Mouse (Mus musculus) bone marrow, adult 2 months (tissue): ENCODE data around the gene Il10.

Source experiments
- CTCF ChIP-seq: fragments of 200-500 bp; IDR thresholded peaks from 2 replicates; pipeline ENCODE4 v1.5.1; 2011; ENCODE audit warnings: low read length, control low read depth; ENCODE audit not compliant: control insufficient read depth, insufficient read depth
- POLR2A ChIP-seq: fragments of 200-500 bp; IDR thresholded peaks from 2 replicates; pipeline ENCODE4 v1.6.1; 2011; ENCODE audit warnings: low read depth, mild to moderate bottlenecking, control low read depth, low read length, borderline replicate concordance; ENCODE audit not compliant: control insufficient read depth

DNA sequence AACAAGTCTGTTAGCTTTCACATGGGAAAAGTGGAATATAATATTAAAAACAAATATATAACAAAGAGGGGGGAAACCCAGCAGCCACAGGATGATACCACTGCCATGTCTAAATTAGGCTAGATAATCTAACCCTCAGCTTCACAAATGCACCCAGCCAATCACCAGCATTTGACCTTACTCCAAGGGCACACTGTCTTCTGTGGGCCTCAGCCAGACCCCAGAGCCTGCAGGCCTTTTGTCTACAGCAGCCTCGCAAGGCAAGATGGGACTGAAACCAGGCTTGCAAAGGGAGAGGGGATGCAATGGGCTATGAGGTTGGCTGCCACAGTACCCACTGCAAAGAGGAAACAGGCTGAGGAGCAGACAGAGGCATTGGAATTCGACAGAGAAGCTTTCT is 22.6 kb downstream of the Il10 start:
- TF ChIP-seq CTCF (no peak), POLR2A (no peak)
